Mouse (Mus musculus) v-Abl transformed pro-B cells (cell line): ENCODE measurements at regions not wholly inside any gene's neighbourhood (a gene's known extent, or its start where the extent isn't known, plus 50 kb on each side); places are given as distances from the start of the nearest gene placed in this dataset.

ENCODE experiments used
- in situ Hi-C, 2 experiments: fragments of 400-800 bp; cut with MboI; formaldehyde crosslinking; loops; one replicate each; pipeline ENCODE4 v1.15.1; 2025; ENCODE audit not compliant: unreplicated experiment in 2 of 2

- in situ Hi-C loops = no loop called here
Measured at GRCm38 (mm10) chr11:16637679-16638078, 114.3 kb upstream of the Egfr start.

GRCm38 (mm10) chr11:16638349-16638748 lies 113.7 kb upstream of the Egfr start:
- in situ Hi-C loops = no loop called here

- in situ Hi-C loops = no loop called here
Measured at GRCm38 (mm10) chr11:16649599-16649998, 102.4 kb upstream of the Egfr start.

GRCm38 (mm10) chr11:16663806-16664205 lies 88.2 kb upstream of the Egfr start:
- in situ Hi-C loops = no loop called here

GRCm38 (mm10) chr11:16669453-16670251 lies 82.4 kb upstream of the Egfr start:
- in situ Hi-C loops = loop anchor here in 1 of 2 experiments (10.0 kb wide), 1 partner anchor 275 kb away; no protein-coding TSS in a partner anchor

- in situ Hi-C loops = loop anchor here in 1 of 2 experiments (10.0 kb wide), 1 partner anchor 275 kb away; no protein-coding TSS in a partner anchor
Measured at GRCm38 (mm10) chr11:16670282-16670681, 81.7 kb upstream of the Egfr start.

- in situ Hi-C loops = loop anchor here in 1 of 2 experiments (10.0 kb wide), 1 partner anchor 269 kb away; no protein-coding TSS in a partner anchor
Measured at GRCm38 (mm10) chr11:16675951-16676350, 76.1 kb upstream of the Egfr start.

- in situ Hi-C loops = no loop called here
Measured at GRCm38 (mm10) chr11:16683538-16683937, 68.5 kb upstream of the Egfr start.

GRCm38 (mm10) chr11:16695596-16695995 lies 56.4 kb upstream of the Egfr start:
- in situ Hi-C loops = no loop called here

- in situ Hi-C loops = no loop called here
Measured at GRCm38 (mm10) chr11:16696787-16697186, 55.2 kb upstream of the Egfr start.

GRCm38 (mm10) chr11:16701826-16702225 lies 50.2 kb upstream of the Egfr start:
- in situ Hi-C loops = no loop called here
